Mouse (Mus musculus): Measurements from ENCODE around the gene Zfyve28. TPM values are rescaled to one million over a fixed set of nuclear protein-coding genes. Genes with fewer than 3 reads are reported as not detected.

Zfyve28 gene
- polyA plus RNA-seq, 2 experiments, result 0.95 to 1.7 TPM

- 0 out of 2 replicates have a peak overlapping the region, but pooled peaks have one; percentile 96 for H3K4me3 ChIP-seq (replicated peaks; ENCODE audit: low read length)
- peaks cover 20% of the 10 kb centered on the region; the same call in 1 of the 2 replicates for H3K36me3 ChIP-seq (ENCODE audit: control insufficient read depth, insufficient read depth, low read length)
- no peak overlapping the region for H3K27ac ChIP-seq (replicated peaks; ENCODE audit: low read depth, low read length)
- no peaks in the 10 kb centered on the region for H3K9me3 ChIP-seq (ENCODE audit: control insufficient read depth, low read length)
- no peak for DNase-seq (ENCODE audit: low spot score)
- TF ChIP-seq POLR2A (IDR thresholded peaks at IDR 0.05; ENCODE audit: borderline replicate concordance, extremely low read depth, insufficient read depth, insufficient read length), result no peak
- no peak overlapping the region for H3K9ac ChIP-seq (ENCODE audit: low read depth, low read length, severe bottlenecking)
- ATAC-seq (ENCODE audit: low FRiP score, low read depth), result no peak
- no peaks in the 10 kb centered on the region for H3K27me3 ChIP-seq (ENCODE audit: control insufficient read depth, insufficient read depth, low read length)
- peak overlapping the region; percentile 68 for H3K4me2 ChIP-seq (replicated peaks; ENCODE audit: low read depth, low read length, severe bottlenecking)
- H3K4me1 ChIP-seq (ENCODE audit: control insufficient read depth, insufficient read depth, low read length), result peaks cover 22% of the 10 kb centered on the region
- 63% methylated on average over 2 of the region's 2 CpGs for WGBS
These were observed 99.4 kb downstream of the Zfyve28 start for GRCm38 (mm10) chr5:34188856-34189255.

GRCm38 (mm10) chr5:34187601-34188316 lies 100.5 kb downstream of the Zfyve28 start, which contains the start of gene Mxd4:
TSS of gene Mxd4 (minus strand) at chr5:34187720.
- peak within 1 kb of the TSS; percentile 92 for H3K27ac ChIP-seq (replicated peaks; ENCODE audit: low read depth, low read length)
- DNase-seq (ENCODE audit: low spot score), result peak; percentile 99
- H3K4me1 ChIP-seq (ENCODE audit: control insufficient read depth, insufficient read depth, low read length), result peaks cover 29% of the 10 kb centered on the region
- H3K36me3 ChIP-seq (ENCODE audit: control insufficient read depth, insufficient read depth, low read length), result peaks cover 28% of the 10 kb centered on the region
- peak; percentile 98 for ATAC-seq (ENCODE audit: low FRiP score, low read depth)
- no peaks in the 10 kb centered on the region for H3K27me3 ChIP-seq (ENCODE audit: control insufficient read depth, insufficient read depth, low read length)
- H3K9me3 ChIP-seq (ENCODE audit: control insufficient read depth, low read length), result no peaks in the 10 kb centered on the region
- peak within 1 kb of the TSS; percentile 83 for H3K9ac ChIP-seq (ENCODE audit: low read depth, low read length, severe bottlenecking)
- peak; percentile 86; the same call in 1 of the 2 replicates for TF ChIP-seq POLR2A (IDR thresholded peaks at IDR 0.05; ENCODE audit: borderline replicate concordance, extremely low read depth, insufficient read depth, insufficient read length)
- WGBS, result under 1% methylated on average over 59 of the region's 60 CpGs
- H3K4me2 ChIP-seq (replicated peaks; ENCODE audit: low read depth, low read length, severe bottlenecking), result peak within 1 kb of the TSS; percentile 68
- peak within 1 kb of the TSS; percentile 96 for H3K4me3 ChIP-seq (replicated peaks; ENCODE audit: low read length)

GRCm38 (mm10) chr5:34186961-34187391 lies 101.3 kb downstream of the Zfyve28 start:
- Histone ChIP-seq H3K27ac (replicated peaks; ENCODE audit: low read depth, low read length) (peak overlapping the region; percentile 92), H3K9me3 (ENCODE audit: control insufficient read depth, low read length) (no peaks in the 10 kb centered on the region), H3K9ac (ENCODE audit: low read depth, low read length, severe bottlenecking) (peak overlapping the region; percentile 83), H3K36me3 (ENCODE audit: control insufficient read depth, insufficient read depth, low read length) (peaks cover 35% of the 10 kb centered on the region), H3K4me2 (replicated peaks; ENCODE audit: low read depth, low read length, severe bottlenecking) (peak overlapping the region; percentile 68), H3K4me1 (ENCODE audit: control insufficient read depth, insufficient read depth, low read length) (peaks cover 29% of the 10 kb centered on the region), H3K27me3 (ENCODE audit: control insufficient read depth, insufficient read depth, low read length) (no peaks in the 10 kb centered on the region), H3K4me3 (replicated peaks; ENCODE audit: low read length) (peak overlapping the region; percentile 96)
- DNase-seq (ENCODE audit: low spot score) (peak; percentile 19), ATAC-seq (ENCODE audit: low FRiP score, low read depth) (no peak)
- TF ChIP-seq POLR2A (IDR thresholded peaks at IDR 0.05; ENCODE audit: borderline replicate concordance, extremely low read depth, insufficient read depth, insufficient read length), result no peak
- WGBS, result 1% methylated on average over 35 of the region's 46 CpGs

GRCm38 (mm10) chr5:34186391-34186790 lies 101.9 kb downstream of the Zfyve28 start:
- Histone ChIP-seq H3K27me3 (ENCODE audit: control insufficient read depth, insufficient read depth, low read length) (no peaks in the 10 kb centered on the region), H3K9ac (ENCODE audit: low read depth, low read length, severe bottlenecking) (peak overlapping the region; percentile 83), H3K4me3 (replicated peaks; ENCODE audit: low read length) (peak overlapping the region; percentile 96), H3K4me1 (ENCODE audit: control insufficient read depth, insufficient read depth, low read length) (peaks cover 29% of the 10 kb centered on the region), H3K27ac (replicated peaks; ENCODE audit: low read depth, low read length) (peak overlapping the region; percentile 92; the same call in 1 of the 2 replicates), H3K9me3 (ENCODE audit: control insufficient read depth, low read length) (no peaks in the 10 kb centered on the region), H3K4me2 (replicated peaks; ENCODE audit: low read depth, low read length, severe bottlenecking) (peak overlapping the region; percentile 68), H3K36me3 (ENCODE audit: control insufficient read depth, insufficient read depth, low read length) (peaks cover 39% of the 10 kb centered on the region)
- no peak for TF ChIP-seq POLR2A (IDR thresholded peaks at IDR 0.05; ENCODE audit: borderline replicate concordance, extremely low read depth, insufficient read depth, insufficient read length)
- DNase-seq (ENCODE audit: low spot score) (no peak), ATAC-seq (ENCODE audit: low FRiP score, low read depth) (no peak)
- 55% methylated on average over 2 of the region's 2 CpGs for WGBS

- Histone ChIP-seq H3K27me3 (ENCODE audit: control insufficient read depth, insufficient read depth, low read length) (no peaks in the 10 kb centered on the region), H3K4me2 (replicated peaks; ENCODE audit: low read depth, low read length, severe bottlenecking) (peak overlapping the region; percentile 68), H3K9ac (ENCODE audit: low read depth, low read length, severe bottlenecking) (peak overlapping the region; percentile 83), H3K27ac (replicated peaks; ENCODE audit: low read depth, low read length) (no peak overlapping the region), H3K4me3 (replicated peaks; ENCODE audit: low read length) (peak overlapping the region; percentile 96), H3K9me3 (ENCODE audit: control insufficient read depth, low read length) (no peaks in the 10 kb centered on the region), H3K36me3 (ENCODE audit: control insufficient read depth, insufficient read depth, low read length) (peaks cover 45% of the 10 kb centered on the region), H3K4me1 (ENCODE audit: control insufficient read depth, insufficient read depth, low read length) (peaks cover 29% of the 10 kb centered on the region)
- no peak for ATAC-seq (ENCODE audit: low FRiP score, low read depth)
- TF ChIP-seq POLR2A (IDR thresholded peaks at IDR 0.05; ENCODE audit: borderline replicate concordance, extremely low read depth, insufficient read depth, insufficient read length), result no peak
- DNase-seq (ENCODE audit: low spot score), result no peak
These were observed 102.5 kb downstream of the Zfyve28 start for GRCm38 (mm10) chr5:34185791-34186190.

Measured in limb, embryonic 14.5 days (tissue).